Mouse (Mus musculus): ENCODE results near the gene Fkbp1a.

- TF ChIP-seq CTCF (IDR thresholded peaks at IDR 0.05; ENCODE audit: low read depth) = no peak
- TF ChIP-seq EP300 (IDR thresholded peaks at IDR 0.05; ENCODE audit: low read depth) = no peak
Measured at GRCm38 (mm10) chr2:151569452-151569851, 27.2 kb downstream of the Fkbp1a start.

Measured in liver, postnatal 0 days (tissue).